Mouse (Mus musculus): ENCODE data around the gene Gm12216. TPM values are rescaled to one million over a fixed set of nuclear protein-coding genes. Genes with fewer than 3 reads are reported as not detected.
"Not testable (repeated sequence)": the region's sequence is repeated elsewhere in the genome, so short reads cannot be mapped to it uniquely, and the experiment has no call there.

Gene Gm12216
- polyA plus RNA-seq, 1 experiment from 2014 or later: 0.25 TPM

GRCm38 (mm10) chr11:53878096-53878495 is 19.0 kb upstream of the Gm12216 start:
- H3K4me3 ChIP-seq (ENCODE audit: low read depth, low read length); H3K27me3 ChIP-seq (ENCODE audit: control insufficient read depth, insufficient read depth, low read length); H3K9me3 ChIP-seq (ENCODE audit: control insufficient read depth, low read length); ATAC-seq (ENCODE audit: low FRiP score); H3K27ac ChIP-seq (ENCODE audit: low read depth, low read length); DNase-seq (ENCODE audit: low spot score, missing footprints); H3K36me3 ChIP-seq (ENCODE audit: control insufficient read depth, insufficient read depth, low read length); H3K9ac ChIP-seq (ENCODE audit: low read length); H3K4me2 ChIP-seq; H3K4me1 ChIP-seq (ENCODE audit: control insufficient read depth, insufficient read depth, low read length): not testable (repeated sequence)
- 83% methylated on average over 5 of the region's 5 CpGs for WGBS

- Histone ChIP-seq H3K27me3 (ENCODE audit: control insufficient read depth, insufficient read depth, low read length) (no peaks in the 10 kb centered on the region), H3K9ac (ENCODE audit: low read length) (no peak overlapping the region), H3K4me1 (ENCODE audit: control insufficient read depth, insufficient read depth, low read length) (no peaks in the 10 kb centered on the region), H3K9me3 (ENCODE audit: control insufficient read depth, low read length) (no peaks in the 10 kb centered on the region), H3K4me3 (ENCODE audit: low read depth, low read length) (no peak overlapping the region), H3K4me2 (no peak overlapping the region), H3K27ac (ENCODE audit: low read depth, low read length) (no peak overlapping the region), H3K36me3 (ENCODE audit: control insufficient read depth, insufficient read depth, low read length) (no peaks in the 10 kb centered on the region)
- 90% methylated on average over 4 of the region's 4 CpGs for WGBS
- ATAC-seq (ENCODE audit: low FRiP score) (no peak), DNase-seq (ENCODE audit: low spot score, missing footprints) (no peak)
Measured at GRCm38 (mm10) chr11:53876488-53876887, 17.4 kb upstream of the Gm12216 start.

- no peaks in the 10 kb centered on the region for H3K4me1 ChIP-seq (ENCODE audit: control insufficient read depth, insufficient read depth, low read length)
- ATAC-seq (ENCODE audit: low FRiP score): no peak
- no peak overlapping the region for H3K4me3 ChIP-seq (ENCODE audit: low read depth, low read length)
- H3K4me2 ChIP-seq: no peak overlapping the region
- H3K27me3 ChIP-seq (ENCODE audit: control insufficient read depth, insufficient read depth, low read length): no peaks in the 10 kb centered on the region
- WGBS: 70% methylated on average over 4 of the region's 4 CpGs
- no peak for DNase-seq (ENCODE audit: low spot score, missing footprints)
- no peak overlapping the region for H3K27ac ChIP-seq (ENCODE audit: low read depth, low read length)
- H3K36me3 ChIP-seq (ENCODE audit: control insufficient read depth, insufficient read depth, low read length): no peaks in the 10 kb centered on the region
- no peak overlapping the region for H3K9ac ChIP-seq (ENCODE audit: low read length)
- no peaks in the 10 kb centered on the region for H3K9me3 ChIP-seq (ENCODE audit: control insufficient read depth, low read length)
Measured at GRCm38 (mm10) chr11:53874706-53875105, 15.7 kb upstream of the Gm12216 start.

GRCm38 (mm10) chr11:53873909-53874704 is 15.1 kb upstream of the Gm12216 start:
- WGBS: 77% methylated on average over 5 of the region's 5 CpGs
- H3K27ac ChIP-seq (ENCODE audit: low read depth, low read length); H3K9me3 ChIP-seq (ENCODE audit: control insufficient read depth, low read length); ATAC-seq (ENCODE audit: low FRiP score); H3K27me3 ChIP-seq (ENCODE audit: control insufficient read depth, insufficient read depth, low read length); H3K36me3 ChIP-seq (ENCODE audit: control insufficient read depth, insufficient read depth, low read length); H3K4me1 ChIP-seq (ENCODE audit: control insufficient read depth, insufficient read depth, low read length); DNase-seq (ENCODE audit: low spot score, missing footprints); H3K9ac ChIP-seq (ENCODE audit: low read length); H3K4me2 ChIP-seq; H3K4me3 ChIP-seq (ENCODE audit: low read depth, low read length): not testable (repeated sequence)

- H3K4me2 ChIP-seq: no peak overlapping the region
- H3K9ac ChIP-seq (ENCODE audit: low read length): no peak overlapping the region
- H3K27ac ChIP-seq (ENCODE audit: low read depth, low read length): no peak overlapping the region
- no peaks in the 10 kb centered on the region for H3K9me3 ChIP-seq (ENCODE audit: control insufficient read depth, low read length)
- H3K4me1 ChIP-seq (ENCODE audit: control insufficient read depth, insufficient read depth, low read length): no peaks in the 10 kb centered on the region
- no peak for DNase-seq (ENCODE audit: low spot score, missing footprints)
- no peaks in the 10 kb centered on the region for H3K36me3 ChIP-seq (ENCODE audit: control insufficient read depth, insufficient read depth, low read length)
- no peak for ATAC-seq (ENCODE audit: low FRiP score)
- 93% methylated on average over 2 of the region's 2 CpGs for WGBS
- no peak overlapping the region for H3K4me3 ChIP-seq (ENCODE audit: low read depth, low read length)
- H3K27me3 ChIP-seq (ENCODE audit: control insufficient read depth, insufficient read depth, low read length): no peaks in the 10 kb centered on the region
Measured at GRCm38 (mm10) chr11:53871786-53872507, 12.9 kb upstream of the Gm12216 start.

GRCm38 (mm10) chr11:53869172-53869571 is 10.1 kb upstream of the Gm12216 start:
- H3K4me1 ChIP-seq (ENCODE audit: control insufficient read depth, insufficient read depth, low read length): no peaks in the 10 kb centered on the region
- no peaks in the 10 kb centered on the region for H3K9me3 ChIP-seq (ENCODE audit: control insufficient read depth, low read length)
- no peak overlapping the region for H3K4me2 ChIP-seq
- H3K27me3 ChIP-seq (ENCODE audit: control insufficient read depth, insufficient read depth, low read length): no peaks in the 10 kb centered on the region
- DNase-seq (ENCODE audit: low spot score, missing footprints) (no peak), ATAC-seq (ENCODE audit: low FRiP score) (no peak)
- no peak overlapping the region for H3K9ac ChIP-seq (ENCODE audit: low read length)
- H3K4me3 ChIP-seq (ENCODE audit: low read depth, low read length): no peak overlapping the region
- H3K36me3 ChIP-seq (ENCODE audit: control insufficient read depth, insufficient read depth, low read length): no peaks in the 10 kb centered on the region
- no peak overlapping the region for H3K27ac ChIP-seq (ENCODE audit: low read depth, low read length)
- 87% methylated on average over 5 of the region's 5 CpGs for WGBS

GRCm38 (mm10) chr11:53868323-53868722 is 9.3 kb upstream of the Gm12216 start:
- not testable (repeated sequence) for DNase-seq (ENCODE audit: low spot score, missing footprints); H3K9ac ChIP-seq (ENCODE audit: low read length); H3K9me3 ChIP-seq (ENCODE audit: control insufficient read depth, low read length); ATAC-seq (ENCODE audit: low FRiP score); H3K36me3 ChIP-seq (ENCODE audit: control insufficient read depth, insufficient read depth, low read length); H3K4me1 ChIP-seq (ENCODE audit: control insufficient read depth, insufficient read depth, low read length); H3K4me3 ChIP-seq (ENCODE audit: low read depth, low read length); H3K27ac ChIP-seq (ENCODE audit: low read depth, low read length); H3K27me3 ChIP-seq (ENCODE audit: control insufficient read depth, insufficient read depth, low read length); H3K4me2 ChIP-seq
- 35% methylated on average over 5 of the region's 5 CpGs for WGBS

GRCm38 (mm10) chr11:53864724-53865310 is 5.8 kb upstream of the Gm12216 start:
- WGBS: 91% methylated on average over 1 of the region's 4 CpGs
- not testable (repeated sequence) for H3K4me3 ChIP-seq (ENCODE audit: low read depth, low read length); ATAC-seq (ENCODE audit: low FRiP score); H3K36me3 ChIP-seq (ENCODE audit: control insufficient read depth, insufficient read depth, low read length); H3K27me3 ChIP-seq (ENCODE audit: control insufficient read depth, insufficient read depth, low read length); H3K9me3 ChIP-seq (ENCODE audit: control insufficient read depth, low read length); H3K4me2 ChIP-seq; H3K9ac ChIP-seq (ENCODE audit: low read length); H3K27ac ChIP-seq (ENCODE audit: low read depth, low read length); H3K4me1 ChIP-seq (ENCODE audit: control insufficient read depth, insufficient read depth, low read length); DNase-seq (ENCODE audit: low spot score, missing footprints)

GRCm38 (mm10) chr11:53860944-53861343 is 1.9 kb upstream of the Gm12216 start:
- not testable (repeated sequence) for DNase-seq (ENCODE audit: low spot score, missing footprints); H3K27me3 ChIP-seq (ENCODE audit: control insufficient read depth, insufficient read depth, low read length); H3K4me1 ChIP-seq (ENCODE audit: control insufficient read depth, insufficient read depth, low read length); H3K9ac ChIP-seq (ENCODE audit: low read length); H3K4me2 ChIP-seq; ATAC-seq (ENCODE audit: low FRiP score); H3K4me3 ChIP-seq (ENCODE audit: low read depth, low read length); H3K36me3 ChIP-seq (ENCODE audit: control insufficient read depth, insufficient read depth, low read length); H3K27ac ChIP-seq (ENCODE audit: low read depth, low read length); H3K9me3 ChIP-seq (ENCODE audit: control insufficient read depth, low read length)
- WGBS: 85% methylated on average over 8 of the region's 9 CpGs
